Mouse (Mus musculus) cerebellum, adult 11 months (tissue): ENCODE measurements around the gene Tmem130.

Source experiments
- DNase-seq: peaks from one replicate; pipeline ENCODE4 v3.0.0; 2022

Tmem130 gene

DNA sequence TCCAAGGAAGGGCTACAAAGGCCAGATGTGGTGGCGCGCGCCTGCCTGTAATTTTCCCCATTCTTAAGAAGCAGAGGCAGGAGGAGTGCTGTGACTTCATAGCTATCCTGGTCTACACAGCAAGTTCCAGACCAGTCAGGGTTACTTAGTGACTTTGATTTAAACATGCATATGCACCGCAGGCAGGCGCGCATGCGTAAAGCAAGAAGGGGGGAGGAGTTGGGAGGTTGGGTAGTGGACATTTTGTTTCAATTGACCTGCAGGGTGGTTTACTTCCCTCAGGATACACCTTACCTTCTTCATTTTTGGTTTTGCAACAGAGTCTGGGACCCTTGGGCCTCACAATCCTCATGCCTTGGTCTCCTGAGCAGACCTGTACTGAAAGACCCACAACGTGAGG is 32.4 kb downstream of the Tmem130 start:
- DNase-seq: no peak

DNA sequence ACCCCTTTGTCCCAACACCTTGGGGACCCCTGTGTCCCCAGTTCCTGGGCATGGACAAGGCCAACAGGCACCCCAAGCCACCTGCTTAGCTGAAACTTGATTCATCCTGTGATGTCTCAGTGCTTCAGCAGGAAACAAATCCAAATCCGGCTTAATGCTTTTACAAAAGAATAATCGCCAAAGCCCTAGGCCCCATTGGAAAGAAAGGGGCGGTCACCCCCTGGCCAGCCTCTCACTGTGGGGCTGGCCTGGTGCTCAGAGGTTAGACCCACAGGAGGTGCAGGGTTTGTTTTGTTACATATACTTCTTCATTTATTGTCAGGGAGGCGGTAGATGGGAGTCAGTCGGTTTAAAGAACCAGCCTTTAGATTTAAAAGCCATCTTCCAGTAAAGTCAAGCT is 33.4 kb downstream of the Tmem130 start:
- no peak for DNase-seq

DNA sequence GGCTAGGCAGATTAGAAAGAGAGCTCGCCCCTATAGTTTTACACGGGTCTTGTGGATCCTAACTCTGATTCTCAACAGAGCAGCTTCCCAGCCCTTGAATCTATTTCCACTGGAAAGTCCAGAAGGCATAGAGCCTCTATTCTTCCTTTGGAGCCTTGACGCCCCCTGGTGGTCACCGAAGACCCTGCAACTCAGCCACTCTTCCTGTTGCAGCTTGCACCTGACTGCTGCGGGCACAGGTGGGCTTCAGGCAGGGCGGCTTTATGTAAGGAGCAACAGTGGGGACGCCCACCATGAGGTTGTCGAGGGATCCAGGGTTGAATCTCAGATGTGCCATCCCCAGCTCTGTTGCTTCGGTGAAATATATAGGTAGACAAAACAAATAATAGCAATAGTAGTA is 34.5 kb downstream of the Tmem130 start:
- DNase-seq: peak; percentile 63

DNA sequence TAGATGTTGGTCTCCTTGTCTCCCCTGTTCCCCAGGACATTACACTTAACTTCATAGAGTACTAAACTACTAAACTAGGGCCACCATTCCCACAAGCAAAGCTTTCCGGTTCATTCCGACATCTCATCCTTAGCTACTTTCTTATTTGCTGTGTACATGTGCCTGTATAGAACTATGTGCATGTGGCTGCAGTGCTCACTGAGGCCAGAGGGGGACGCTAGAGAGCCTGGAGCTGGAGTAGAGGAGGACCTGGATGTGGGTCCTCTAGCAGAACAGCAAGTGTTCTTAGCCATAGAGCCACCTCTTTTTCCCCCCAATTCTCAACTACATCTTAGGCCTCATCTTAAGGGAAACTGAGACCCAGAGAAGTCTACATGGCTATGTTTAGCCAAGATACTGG is 36.1 kb downstream of the Tmem130 start:
- DNase-seq: no peak

- no peak for DNase-seq
Measured at GRCm38 (mm10) chr5:144724926-144725325, 36.7 kb downstream of the Tmem130 start.

- no peak for DNase-seq
Measured at GRCm38 (mm10) chr5:144720281-144720680, 41.3 kb downstream of the Tmem130 start.

GRCm38 (mm10) chr5:144719781-144720180 is 41.8 kb downstream of the Tmem130 start:
- no peak for DNase-seq

GRCm38 (mm10) chr5:144717186-144717585 is 44.4 kb downstream of the Tmem130 start:
- DNase-seq: no peak

- no peak for DNase-seq
Measured at GRCm38 (mm10) chr5:144713371-144713770, 48.2 kb downstream of the Tmem130 start.

GRCm38 (mm10) chr5:144707603-144708002 is 54.0 kb downstream of the Tmem130 start:
- peak; percentile 21 for DNase-seq

GRCm38 (mm10) chr5:144703464-144704368 is 57.9 kb downstream of the Tmem130 start:
- peak; percentile 35 for DNase-seq

- no peak for DNase-seq
Measured at GRCm38 (mm10) chr5:144695289-144696060, 66.1 kb downstream of the Tmem130 start.

DNA sequence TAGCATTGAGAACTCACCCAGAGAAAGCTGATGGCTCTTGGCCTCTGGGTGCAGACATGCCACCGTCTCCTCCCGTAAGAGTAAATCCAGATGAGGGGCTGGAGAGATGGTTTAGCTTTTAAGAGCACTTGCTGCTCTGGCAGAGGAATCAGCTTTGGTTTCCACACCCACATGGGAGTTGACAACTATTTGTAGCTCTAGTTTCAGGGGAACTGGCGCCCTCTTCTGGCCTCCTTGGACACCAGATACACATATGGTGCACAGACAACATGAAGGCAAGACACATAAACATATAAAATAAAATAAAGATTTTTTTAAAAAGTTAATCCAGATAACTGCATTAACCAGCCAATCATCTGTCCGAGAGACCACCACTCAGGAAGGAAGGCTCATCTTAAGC is 67.5 kb downstream of the Tmem130 start:
- DNase-seq: no peak

DNA sequence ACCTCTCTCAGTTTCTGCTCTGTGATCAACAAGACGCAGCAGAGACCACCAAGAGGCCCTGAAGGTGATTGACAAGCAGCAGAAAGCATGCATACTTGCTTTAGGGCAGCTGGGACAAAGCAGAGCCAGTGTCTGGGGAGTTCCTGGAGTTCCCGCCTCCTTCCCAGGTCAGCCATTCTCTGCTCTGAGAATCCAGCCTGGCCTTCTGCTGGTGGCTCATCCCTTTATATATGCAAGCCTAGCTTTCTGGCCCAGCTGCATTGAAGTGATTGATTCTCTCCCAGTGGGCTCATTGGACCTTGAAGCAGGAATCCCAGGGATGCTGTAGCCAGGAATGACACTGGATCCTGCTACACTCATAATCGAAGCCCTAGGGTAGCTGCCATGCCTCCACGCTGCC is 70.2 kb downstream of the Tmem130 start:
- DNase-seq: no peak

DNA sequence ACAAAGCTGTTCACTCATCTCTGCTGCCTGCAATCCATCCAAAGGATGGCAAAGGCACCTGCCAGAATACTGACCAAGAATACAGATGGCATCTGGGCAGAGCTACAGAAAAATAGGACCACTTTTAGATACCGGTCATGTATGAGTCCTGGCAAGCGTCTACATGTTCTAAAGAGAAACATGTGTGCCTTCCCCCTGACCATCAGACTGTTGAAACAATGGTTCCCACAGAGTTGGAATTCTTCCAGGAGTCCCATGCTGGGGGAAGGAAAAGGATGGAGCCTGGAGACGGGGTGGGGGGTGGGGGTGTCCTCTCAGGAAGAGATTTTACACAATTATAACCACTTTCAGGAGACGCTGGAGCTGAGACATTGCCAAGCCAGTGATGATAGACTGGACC is 73.2 kb downstream of the Tmem130 start:
- DNase-seq: no peak
